Mouse (Mus musculus): ENCODE measurements around the gene Mamstr.

Gene Mamstr

GRCm38 (mm10) chr7:45689800-45690199, 50.0 kb downstream of the Mamstr start:
- in situ Hi-C loops (cut with MboI, MseI), result no loop called here

DNA sequence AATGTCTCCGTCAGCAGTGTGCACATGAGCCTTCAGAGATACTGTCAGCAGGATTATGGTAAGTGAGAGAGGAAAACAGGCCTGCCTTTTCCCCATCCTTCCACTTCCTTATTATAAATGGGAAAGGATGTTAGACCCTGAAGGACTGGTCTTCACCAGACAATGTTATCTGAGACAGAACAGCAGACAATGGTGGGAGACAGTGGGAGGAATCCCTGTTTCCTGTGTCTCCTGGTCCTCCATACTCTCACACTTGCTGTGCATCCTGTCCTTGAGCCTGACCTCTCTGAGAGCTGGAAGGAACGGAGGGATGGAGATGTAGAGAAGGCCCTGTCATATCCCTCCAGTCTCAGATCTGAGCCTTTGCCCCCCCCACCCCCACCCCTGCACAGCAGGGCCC, 52.6 kb downstream of the Mamstr start:
- in situ Hi-C loops (cut with MboI, MseI), result no loop called here

GRCm38 (mm10) chr7:45693921-45694591, 54.3 kb downstream of the Mamstr start, which contains the start of gene Sec1:
Gene Sec1, minus strand, starts transcription at chr7:45694402.
- in situ Hi-C loops (cut with MboI, MseI), result no loop called here

DNA sequence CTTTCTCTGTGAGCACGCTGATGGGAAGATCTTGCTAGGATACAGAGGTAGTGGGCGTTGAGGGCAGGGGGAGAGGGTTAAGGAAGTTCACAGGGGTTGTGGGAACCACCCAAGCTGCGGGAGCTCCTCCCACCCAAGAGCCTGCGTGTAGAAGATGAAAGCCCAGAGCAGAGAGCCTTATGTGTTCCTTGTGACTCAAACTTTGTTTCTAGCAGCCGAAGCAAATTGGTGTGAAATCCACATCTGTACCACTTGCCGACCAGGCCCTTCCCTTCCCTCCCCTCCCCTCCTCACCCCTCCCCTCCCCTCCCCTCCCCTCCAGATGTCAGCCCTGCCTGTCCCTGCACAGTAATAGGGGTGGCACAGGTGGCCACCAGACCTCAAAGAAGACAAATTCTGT, 55.3 kb downstream of the Mamstr start:
- in situ Hi-C loops (cut with MboI, MseI), result no loop called here
